Mouse (Mus musculus) CH12.LX (cell line): ENCODE data around the gene Vax1. TPM values are rescaled to one million over a fixed set of nuclear protein-coding genes. Genes with fewer than 3 reads are reported as not detected.

ENCODE experiments used
- DNase-seq: peaks from one replicate; pipeline ENCODE4 v3.0.0-alpha.2; 2013; ENCODE audit errors: extremely low read depth
- H3K27ac ChIP-seq: 2 replicates; pipeline ENCODE4 v1.5.1; 2012; ENCODE audit warnings: low read depth, mild to moderate bottlenecking, control low read depth, moderate library complexity; ENCODE audit not compliant: insufficient read depth
- H3K27me3 ChIP-seq: replicated peaks from 2 replicates; pipeline ENCODE3; 2012; ENCODE audit warnings: inconsistent platforms
- H3K36me3 ChIP-seq, 2 experiments: replicated peaks in 1 of 2; 2 replicates each; pipeline versions ENCODE3 to v1.6.1; 2012; ENCODE audit warnings: inconsistent platforms in 1 of 2, low read length in 1 of 2, mild to moderate bottlenecking in 1 of 2, mixed read lengths in 1 of 2, moderate library complexity in 1 of 2; ENCODE audit not compliant: control insufficient read depth in 1 of 2, insufficient read depth in 1 of 2
- H3K4me1 ChIP-seq, 2 experiments: 2 replicates each; pipeline ENCODE4 v1.6.1; 2012; ENCODE audit warnings: inconsistent platforms in 1 of 2, moderate library complexity in 1 of 2; ENCODE audit not compliant: insufficient read depth in 2 of 2, control insufficient read depth in 1 of 2
- H3K4me2 ChIP-seq: 2 replicates; pipeline ENCODE4 v1.6.1; 2012; ENCODE audit warnings: low read depth, mild to moderate bottlenecking, control low read depth; ENCODE audit not compliant: poor library complexity, insufficient read depth, severe bottlenecking
- H3K4me3 ChIP-seq, 3 experiments: fragments of 150-350 bp in 1 of 3; sonication (generic) in 1 of 3; replicated peaks in 1 of 3; 2 replicates each; pipeline versions ENCODE3 to v1.5.1; 2011 to 2012; ENCODE audit warnings: low read depth in 2 of 3, low read length in 2 of 3, mild to moderate bottlenecking in 2 of 3, moderate library complexity in 2 of 3, control low read depth in 1 of 3, improper control_type of control experiment in 1 of 3, inconsistent platforms in 1 of 3, mixed read lengths in 1 of 3; ENCODE audit not compliant: poor library complexity in 1 of 3
- H3K79me2 ChIP-seq: replicated peaks from 2 replicates; pipeline ENCODE4 v1.6.1; 2012; ENCODE audit warnings: mild to moderate bottlenecking, moderate library complexity; ENCODE audit not compliant: control insufficient read depth, poor library complexity, insufficient read depth, severe bottlenecking; ENCODE audit errors: extremely low read depth
- H3K9ac ChIP-seq: 2 replicates; pipeline ENCODE4 v1.6.1; 2012; ENCODE audit warnings: low read depth, mild to moderate bottlenecking, control low read depth, moderate library complexity; ENCODE audit not compliant: insufficient read depth
- H3K9me3 ChIP-seq: replicated peaks from 2 replicates; pipeline ENCODE3; 2012; ENCODE audit warnings: low read length, inconsistent platforms, mixed read lengths
- BHLHE40 ChIP-seq: IDR thresholded peaks from 2 replicates; pipeline ENCODE4 v1.6.1; 2011; ENCODE audit warnings: mild to moderate bottlenecking, low read depth, low read length, improper control_type of control experiment
- CHD1 ChIP-seq: IDR thresholded peaks from 2 replicates; pipeline ENCODE4 v1.6.1; 2012; ENCODE audit warnings: low read depth, low read length, improper control_type of control experiment, inconsistent platforms
- EP300 ChIP-seq: IDR thresholded peaks from 2 replicates; pipeline ENCODE4 v1.6.1; 2011; ENCODE audit warnings: low read length, improper control_type of control experiment
- ETS1 ChIP-seq: conservative IDR thresholded peaks from 2 replicates; pipeline ENCODE4 v1.6.1; 2012; ENCODE audit warnings: low read depth, mild to moderate bottlenecking, inconsistent platforms, low read length, improper control_type of control experiment, moderate library complexity
- IRF4 ChIP-seq: IDR thresholded peaks from 2 replicates; pipeline ENCODE4 v1.6.1; 2014; ENCODE audit warnings: low read depth, mild to moderate bottlenecking, inconsistent platforms, low read length, improper control_type of control experiment
- MAX ChIP-seq: IDR thresholded peaks from 2 replicates; pipeline ENCODE4 v1.6.1; 2011; ENCODE audit warnings: low read length, improper control_type of control experiment
- MEF2A ChIP-seq: IDR thresholded peaks from 2 replicates; pipeline ENCODE4 v1.6.1; 2014; ENCODE audit warnings: low read depth, mild to moderate bottlenecking, inconsistent platforms, low read length, improper control_type of control experiment, borderline replicate concordance
- NELFE ChIP-seq: IDR thresholded peaks from 2 replicates; pipeline ENCODE4 v1.6.1; 2011; ENCODE audit warnings: low read depth, low read length, improper control_type of control experiment
- RAD21 ChIP-seq: IDR thresholded peaks from 2 replicates; pipeline ENCODE4 v1.6.1; 2011; ENCODE audit warnings: low read depth, mild to moderate bottlenecking, low read length, improper control_type of control experiment, moderate library complexity
- SIN3A ChIP-seq: IDR thresholded peaks from 2 replicates; pipeline ENCODE4 v1.6.1; 2012; ENCODE audit warnings: low read length, improper control_type of control experiment, inconsistent platforms
- TBP ChIP-seq: conservative IDR thresholded peaks from 2 replicates; pipeline ENCODE4 v1.6.1; 2011; ENCODE audit warnings: low read depth, low read length, improper control_type of control experiment
- UBTF ChIP-seq: IDR thresholded peaks from 2 replicates; pipeline ENCODE4 v1.6.1; 2012; ENCODE audit warnings: low read depth, mild to moderate bottlenecking, inconsistent platforms, low read length, improper control_type of control experiment, moderate library complexity
- ZC3H11A ChIP-seq: IDR thresholded peaks from 2 replicates; pipeline ENCODE4 v1.6.1; 2012; ENCODE audit warnings: low read depth, mild to moderate bottlenecking, inconsistent platforms, low read length, improper control_type of control experiment
- ZKSCAN1 ChIP-seq: IDR thresholded peaks from 2 replicates; pipeline ENCODE4 v1.6.1; 2012; ENCODE audit warnings: low read depth, inconsistent platforms, low read length, improper control_type of control experiment, borderline replicate concordance
- ZNF384 ChIP-seq: IDR thresholded peaks from 2 replicates; pipeline ENCODE4 v1.6.1; 2012; ENCODE audit warnings: low read depth, low read length, improper control_type of control experiment, inconsistent platforms
- dilution Hi-C: fragments of 300-500 bp; cut with MboI; formaldehyde crosslinking; loops from 2 replicates; pipeline ENCODE4 v1.14.3; 2020; ENCODE audit warnings: low sequenced_read_pairs; ENCODE audit not compliant: extremely low pct_unique_long_range_greater_than_20kb, extremely low pct_ligation_motif_present
- in situ Hi-C: fragments of 300-500 bp; cut with MboI; formaldehyde crosslinking; loops from 3 replicates; pipeline ENCODE4 v1.14.3; 2019; ENCODE audit warnings: low sequenced_read_pairs, low pct_ligation_motif_present, low pct_unique_long_range_greater_than_20kb, mixed read lengths
- polyA plus RNA-seq: library from polyadenylated mRNA; unstranded; fragments of >175 nt; gene quantifications from 2 replicates; pipeline ENCODE4 v1.2.1, GENCODE M21; 2012; ENCODE audit warnings: low read depth; ENCODE audit not compliant: insufficient read length
- total RNA-seq, 2 experiments: library from RNA; depleted of rRNA; stranded (reverse); fragments of 300-350 nt in 1 of 2; fragments of >200 nt in 1 of 2; gene quantifications; 2 replicates each; pipeline ENCODE4 v1.2.3; 2012 to 2014

The Vax1 gene
- total and polyA plus RNA-seq, 3 experiments = not detected

GRCm38 (mm10) chr19:59166879-59167278, 3.0 kb downstream of the Vax1 start:
- Histone ChIP-seq H3K27ac (no peak overlapping the region), H3K9ac (no peak overlapping the region), H3K79me2 (no peaks in the 10 kb centered on the region), H3K36me3 (no peaks in the 10 kb centered on the region), H3K4me3 (no peak overlapping the region), H3K9me3 (peaks cover 15% of the 10 kb centered on the region), H3K4me1 (no peaks in the 10 kb centered on the region; a peak in 1 of 4 replicates), H3K27me3 (no peaks in the 10 kb centered on the region), H3K4me2 (no peak overlapping the region)
- in situ Hi-C loops (no loop called here), dilution Hi-C loops (no loop called here)
- no peak for TF ChIP-seq ETS1
- TF ChIP-seq EP300 = no peak
- TF ChIP-seq CHD1 = no peak
- no peak for TF ChIP-seq SIN3A
- TF ChIP-seq BHLHE40 = no peak
- no peak for TF ChIP-seq IRF4
- TF ChIP-seq ZKSCAN1 = no peak
- no peak for TF ChIP-seq ZC3H11A
- TF ChIP-seq UBTF = no peak
- no peak for TF ChIP-seq MEF2A
- no peak for TF ChIP-seq TBP
- no peak for DNase-seq

DNA sequence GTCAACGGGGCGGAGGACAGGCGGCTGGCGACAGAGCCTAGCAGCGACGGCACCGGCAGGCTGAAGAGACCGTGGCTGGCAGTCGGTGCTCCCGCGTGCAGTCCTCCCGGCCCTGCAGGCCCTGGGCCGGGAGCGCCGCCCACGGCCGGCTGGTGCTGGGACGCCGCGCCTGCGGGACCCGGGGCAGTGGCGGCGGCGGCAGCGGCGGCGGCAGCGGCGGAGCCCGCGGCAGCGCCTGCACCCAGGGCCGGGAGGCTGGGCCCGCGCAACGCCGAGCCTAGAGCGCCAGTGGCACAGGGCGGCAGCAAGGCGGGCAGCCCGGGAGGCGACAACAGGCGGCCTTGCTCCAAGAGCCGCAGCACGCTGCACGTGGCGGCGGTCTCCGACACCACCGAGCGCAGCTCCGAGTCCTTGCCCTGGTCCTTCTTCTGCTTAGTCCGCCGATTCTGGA, 3.5 kb downstream of the Vax1 start:
- Histone ChIP-seq H3K27me3 (no peaks in the 10 kb centered on the region), H3K4me2 (no peak overlapping the region), H3K9me3 (peaks cover 15% of the 10 kb centered on the region), H3K79me2 (no peaks in the 10 kb centered on the region), H3K9ac (no peak overlapping the region), H3K4me3 (no peak overlapping the region), H3K4me1 (no peaks in the 10 kb centered on the region; a peak in 1 of 4 replicates), H3K27ac (no peak overlapping the region), H3K36me3 (no peaks in the 10 kb centered on the region)
- no peak for DNase-seq
- TF ChIP-seq SIN3A = no peak
- no peak for TF ChIP-seq RAD21
- no peak for TF ChIP-seq ETS1
- no peak for TF ChIP-seq NELFE
- no peak for TF ChIP-seq UBTF
- TF ChIP-seq ZKSCAN1 = no peak
- TF ChIP-seq MAX = no peak
- TF ChIP-seq CHD1 = no peak
- TF ChIP-seq ZNF384 = no peak
- in situ Hi-C loops (no loop called here), dilution Hi-C loops (no loop called here)
